Mouse (Mus musculus) spleen, adult 2 months (tissue): Measurements from ENCODE around the gene Atxn1l. TPM values are rescaled to one million over a fixed set of nuclear protein-coding genes. Genes with fewer than 3 reads are reported as not detected.
A peak's percentile ranks its signal among the peaks of the same experiment; 100 is the strongest.

Source experiments
- DNase-seq, 2 experiments: peaks; one replicate each; pipeline versions ENCODE4 v3.0.0 to v3.0.0-alpha.2; 2012 to 2021; ENCODE audit warnings: low spot score in 2 of 2, low read depth in 1 of 2
- H3K27ac ChIP-seq: fragments of 200-500 bp; 2 replicates; pipeline ENCODE4 v1.5.1; 2012; ENCODE audit warnings: low read length, inconsistent platforms; ENCODE audit not compliant: insufficient read depth
- H3K27me3 ChIP-seq: fragments of 200-500 bp; 2 replicates; pipeline ENCODE4 v1.6.1; 2012; ENCODE audit warnings: mild to moderate bottlenecking, moderate library complexity, low read length, inconsistent platforms; ENCODE audit not compliant: control insufficient read depth, insufficient read depth
- H3K36me3 ChIP-seq: fragments of 200-500 bp; 2 replicates; pipeline ENCODE4 v1.6.1; 2012; ENCODE audit warnings: mild to moderate bottlenecking, low read length, inconsistent platforms; ENCODE audit not compliant: control insufficient read depth, insufficient read depth
- H3K4me1 ChIP-seq: fragments of 200-500 bp; 2 replicates; pipeline ENCODE4 v1.6.1; 2011; ENCODE audit warnings: inconsistent platforms; ENCODE audit not compliant: control insufficient read depth, insufficient read depth, insufficient read length
- H3K4me3 ChIP-seq: fragments of 200-500 bp; 2 replicates; pipeline ENCODE4 v1.5.1; 2011; ENCODE audit warnings: mild to moderate bottlenecking, inconsistent platforms; ENCODE audit not compliant: insufficient read depth, insufficient read length; ENCODE audit errors: extremely low read depth
- CTCF ChIP-seq: fragments of 200-500 bp; IDR thresholded peaks from 2 replicates; pipeline ENCODE4 v1.5.1; 2011; ENCODE audit warnings: mild to moderate bottlenecking, inconsistent platforms; ENCODE audit not compliant: insufficient read depth, insufficient read length, insufficient replicate concordance; ENCODE audit errors: extremely low read depth
- POLR2A ChIP-seq: fragments of 200-500 bp; IDR thresholded peaks from 2 replicates; pipeline ENCODE4 v1.6.1; 2011; ENCODE audit warnings: low read depth, low read length, inconsistent platforms
- WGBS: fragments of 180-500 bp; shearing (Covaris S2); methylation state at CpG from one replicate; pipeline ENCODE4 v1.1.7; 2018; 5-methylcytosine and 5-hydroxymethylcytosine counted together
- polyA plus RNA-seq: library from polyadenylated mRNA; depleted of rRNA; stranded (reverse); fragments of >200 nt; gene quantifications from 2 replicates; pipeline ENCODE4 v1.2.3, GENCODE M21; 2012; rRNA removed

Atxn1l gene
- polyA plus RNA-seq, 1 experiment = 7.8 TPM

- WGBS = 74% methylated on average over 6 of the region's 6 CpGs
- no peaks in the 10 kb centered on the region for H3K27me3 ChIP-seq
- DNase-seq = no peak
- no peaks in the 10 kb centered on the region for H3K36me3 ChIP-seq
- H3K4me3 ChIP-seq = no peak overlapping the region; the same call in 1 of the 2 replicates
- TF ChIP-seq CTCF = no peak
- no peak for TF ChIP-seq POLR2A
- H3K4me1 ChIP-seq = peaks cover 10% of the 10 kb centered on the region; the same call in 1 of the 2 replicates
- no peak overlapping the region for H3K27ac ChIP-seq
These were observed 43.4 kb downstream of the Atxn1l start for GRCm38 (mm10) chr8:109694154-109694553.

GRCm38 (mm10) chr8:109693146-109693900, 44.2 kb downstream of the Atxn1l start, which contains the start of gene Ist1:
Ist1 (minus strand) TSS chr8:109693260.
- Histone ChIP-seq H3K27ac (peak within 1 kb of the TSS; percentile 88), H3K36me3 (no peaks in the 10 kb centered on the region), H3K4me3 (peak within 1 kb of the TSS; percentile 98), H3K4me1 (peaks cover 10% of the 10 kb centered on the region; the same call in 1 of the 2 replicates), H3K27me3 (no peaks in the 10 kb centered on the region)
- TF ChIP-seq POLR2A (peak; percentile 65), CTCF (no peak)
- peak; percentile 97 to 98 for DNase-seq
- WGBS = under 1% methylated on average over 57 of the region's 57 CpGs

GRCm38 (mm10) chr8:109692443-109693145, 44.9 kb downstream of the Atxn1l start:
- under 1% methylated on average over 38 of the region's 38 CpGs for WGBS
- no peaks in the 10 kb centered on the region for H3K27me3 ChIP-seq
- no peak for DNase-seq

GRCm38 (mm10) chr8:109691769-109692168, 45.8 kb downstream of the Atxn1l start:
- H3K27me3 ChIP-seq = no peaks in the 10 kb centered on the region
- no peaks in the 10 kb centered on the region for H3K36me3 ChIP-seq
- no peak overlapping the region for H3K4me3 ChIP-seq
- TF ChIP-seq POLR2A (no peak), CTCF (0 out of 2 replicates have a peak, but pooled peaks have one; percentile 2)
- no peak for DNase-seq
- H3K27ac ChIP-seq = no peak overlapping the region
- WGBS = 39% methylated on average over 5 of the region's 5 CpGs
- H3K4me1 ChIP-seq = peaks cover 12% of the 10 kb centered on the region; the same call in 1 of the 2 replicates

More at GRCm38 (mm10) chr8:109692443-109693145, 44.9 kb downstream of the Atxn1l start:
- H3K4me1 ChIP-seq = peaks cover 10% of the 10 kb centered on the region; the same call in 1 of the 2 replicates
- H3K36me3 ChIP-seq = no peaks in the 10 kb centered on the region
- TF ChIP-seq POLR2A = no peak
- TF ChIP-seq CTCF = no peak
- H3K27ac ChIP-seq = peak overlapping the region; percentile 88
- H3K4me3 ChIP-seq = peak overlapping the region; percentile 98

GRCm38 (mm10) chr8:109687248-109687647, 50.3 kb downstream of the Atxn1l start:
- DNase-seq = no peak
- WGBS = 75% methylated on average over 5 of the region's 5 CpGs
- H3K4me1 ChIP-seq = peaks cover 9% of the 10 kb centered on the region; the same call in 1 of the 2 replicates
- no peaks in the 10 kb centered on the region for H3K27me3 ChIP-seq
- H3K27ac ChIP-seq = no peak overlapping the region
- TF ChIP-seq POLR2A = no peak
- TF ChIP-seq CTCF = no peak
- no peak overlapping the region for H3K4me3 ChIP-seq
- peaks cover 8% of the 10 kb centered on the region for H3K36me3 ChIP-seq

GRCm38 (mm10) chr8:109682120-109682519, 55.4 kb downstream of the Atxn1l start:
- Histone ChIP-seq H3K27me3 (no peaks in the 10 kb centered on the region), H3K4me3 (no peak overlapping the region), H3K27ac (no peak overlapping the region), H3K36me3 (peaks cover 41% of the 10 kb centered on the region), H3K4me1 (peaks cover 1% of the 10 kb centered on the region; the same call in 1 of the 2 replicates)
- DNase-seq = no peak
- WGBS = 72% methylated on average over 5 of the region's 5 CpGs
- TF ChIP-seq POLR2A = no peak
- TF ChIP-seq CTCF = no peak

GRCm38 (mm10) chr8:109681535-109681934, 56.0 kb downstream of the Atxn1l start:
- Histone ChIP-seq H3K27me3 (no peaks in the 10 kb centered on the region), H3K4me1 (no peaks in the 10 kb centered on the region), H3K27ac (no peak overlapping the region), H3K4me3 (no peak overlapping the region), H3K36me3 (peaks cover 44% of the 10 kb centered on the region)
- 75% methylated on average over 3 of the region's 3 CpGs for WGBS
- DNase-seq = no peak
- TF ChIP-seq POLR2A (no peak), CTCF (no peak)

Other genes with a start within 250 kb of the Atxn1l start
- gene Pmfbp1, start 243.7 kb downstream of the Atxn1l start, polyA plus RNA-seq = not detected in 2 replicates
- gene Dhx38, start 171.9 kb downstream of the Atxn1l start, polyA plus RNA-seq = 20.1 and 22.6 TPM in 2 replicates
- gene Txnl4b, start 171.8 kb downstream of the Atxn1l start, polyA plus RNA-seq = 2.6 and 2.9 TPM in 2 replicates
- 22.1 and 31.9 TPM in 2 replicates for gene Hp, start 158.6 kb downstream of the Atxn1l start, polyA plus RNA-seq
- 18.4 and 21.7 TPM in 2 replicates for gene Dhodh, start 129.1 kb downstream of the Atxn1l start, polyA plus RNA-seq
- 0.72 and 0.91 TPM in 2 replicates for gene Pkd1l3, start 123.2 kb downstream of the Atxn1l start, polyA plus RNA-seq
- gene Ist1, start 44.5 kb downstream of the Atxn1l start, polyA plus RNA-seq = 23.5 and 26.3 TPM in 2 replicates
- gene Zfp821, start 32.2 kb downstream of the Atxn1l start, polyA plus RNA-seq = 5.1 and 7.6 TPM in 2 replicates
- gene Ap1g1, start 40.8 kb upstream of the Atxn1l start, polyA plus RNA-seq = 15.9 and 16.5 TPM in 2 replicates
- 4.1 and 4.7 TPM in 2 replicates for gene Phlpp2, start 130.8 kb upstream of the Atxn1l start, polyA plus RNA-seq
- gene Marveld3, start 224.5 kb upstream of the Atxn1l start, polyA plus RNA-seq = 0.11 and 0.21 TPM in 2 replicates